Mouse (Mus musculus) limb, embryonic 14.5 days (tissue): ENCODE measurements around the gene Mtus2. TPM values are rescaled to one million over a fixed set of nuclear protein-coding genes. Genes with fewer than 3 reads are reported as not detected.

Experiments used
- ATAC-seq: fragments of 200-750 bp; cut with Nextera tagmentation; 2 replicates; pipeline ENCODE4 v1.8.0; 2017; ENCODE audit warnings: low read depth, moderate number of reproducible peaks, moderate TSS enrichment; ENCODE audit not compliant: low FRiP score
- DNase-seq: peaks from one replicate; pipeline ENCODE4 v3.0.0-alpha.2; 2015; ENCODE audit warnings: low spot score
- H3K27ac ChIP-seq: fragments of 300-500 bp; sonication (generic); replicated peaks from 2 replicates; pipeline ENCODE4 v1.5.1; 2014; ENCODE audit warnings: low read depth, mild to moderate bottlenecking, low read length, moderate library complexity, mixed read lengths
- H3K27me3 ChIP-seq: fragments of 300-500 bp; sonication (generic); 2 replicates; pipeline ENCODE4 v1.6.1; 2014; ENCODE audit warnings: low read length, mixed read lengths; ENCODE audit not compliant: control insufficient read depth, insufficient read depth
- H3K36me3 ChIP-seq: fragments of 300-500 bp; sonication (generic); 2 replicates; pipeline ENCODE4 v1.6.1; 2014; ENCODE audit warnings: mild to moderate bottlenecking, low read length, moderate library complexity, mixed read lengths; ENCODE audit not compliant: control insufficient read depth, insufficient read depth
- H3K4me1 ChIP-seq: fragments of 300-500 bp; sonication (generic); 2 replicates; pipeline ENCODE4 v1.6.1; 2014; ENCODE audit warnings: antibody characterized with exemption, low read length, mixed read lengths; ENCODE audit not compliant: control insufficient read depth, insufficient read depth
- H3K4me2 ChIP-seq: fragments of 300-500 bp; sonication (generic); replicated peaks from 2 replicates; pipeline ENCODE4 v1.6.1; 2014; ENCODE audit warnings: low read depth, mild to moderate bottlenecking, low read length, moderate library complexity; ENCODE audit not compliant: severe bottlenecking
- H3K4me3 ChIP-seq: fragments of 300-500 bp; sonication (generic); replicated peaks from 2 replicates; pipeline ENCODE4 v1.5.1; 2014; ENCODE audit warnings: low read length
- H3K9ac ChIP-seq: fragments of 300-500 bp; sonication (generic); 2 replicates; pipeline ENCODE4 v1.6.1; 2014; ENCODE audit warnings: mild to moderate bottlenecking, low read depth, low read length, moderate library complexity; ENCODE audit not compliant: severe bottlenecking
- H3K9me3 ChIP-seq: fragments of 300-500 bp; sonication (generic); 2 replicates; pipeline ENCODE4 v1.6.1; 2016; ENCODE audit warnings: low read length; ENCODE audit not compliant: control insufficient read depth
- POLR2A ChIP-seq: fragments of 200-500 bp; IDR thresholded peaks from 2 replicates; pipeline ENCODE4 v1.8.0; 2012; ENCODE audit warnings: inconsistent platforms, mild to moderate bottlenecking, moderate library complexity, borderline replicate concordance; ENCODE audit not compliant: insufficient read depth, insufficient read length; ENCODE audit errors: extremely low read depth
- WGBS: fragments of 180-500 bp; shearing (Covaris S2); extraction: QIAGEN DNeasy Blood & Tissue Kit; methylation state at CpG from one replicate; pipeline ENCODE4 v1.1.7; 2014; 5-methylcytosine and 5-hydroxymethylcytosine counted together
- polyA plus RNA-seq, 2 experiments: library from polyadenylated mRNA; depleted of rRNA in 1 of 2; stranded (reverse) in 1 of 2; unstranded in 1 of 2; fragments of >200 nt; fragmentation: Nextera tagmentation in 1 of 2; extraction: Ambion mirVana in 1 of 2; gene quantifications; 2 replicates each; pipeline versions ENCODE4 v1.2.1 to v1.2.3; 2012 to 2014

Gene Mtus2
- polyA plus RNA-seq, 2 experiments = 3.2 to 5.5 TPM

GRCm38 (mm10) chr5:148287529-148287928, 330.4 kb downstream of the Mtus2 start:
- no peaks in the 10 kb centered on the region for H3K36me3 ChIP-seq
- TF ChIP-seq POLR2A = no peak
- H3K4me1 ChIP-seq = no peaks in the 10 kb centered on the region
- no peaks in the 10 kb centered on the region for H3K27me3 ChIP-seq
- ATAC-seq (no peak), DNase-seq (no peak)
- H3K9me3 ChIP-seq = no peaks in the 10 kb centered on the region
- 93% methylated on average over 5 of the region's 5 CpGs for WGBS
- H3K4me2 ChIP-seq = no peak overlapping the region
- H3K9ac ChIP-seq = no peak overlapping the region
- H3K27ac ChIP-seq = no peak overlapping the region
- no peak overlapping the region for H3K4me3 ChIP-seq

GRCm38 (mm10) chr5:148288804-148289203, 331.7 kb downstream of the Mtus2 start:
- TF ChIP-seq POLR2A = no peak
- no peak overlapping the region for H3K9ac ChIP-seq
- H3K9me3 ChIP-seq = no peaks in the 10 kb centered on the region
- no peak overlapping the region for H3K27ac ChIP-seq
- no peak overlapping the region for H3K4me2 ChIP-seq
- H3K36me3 ChIP-seq = no peaks in the 10 kb centered on the region
- ATAC-seq = no peak
- no peak overlapping the region for H3K4me3 ChIP-seq
- H3K4me1 ChIP-seq = no peaks in the 10 kb centered on the region
- DNase-seq = no peak
- H3K27me3 ChIP-seq = no peaks in the 10 kb centered on the region
- WGBS = 67% methylated on average over 17 of the region's 18 CpGs

GRCm38 (mm10) chr5:148289951-148290350, 332.8 kb downstream of the Mtus2 start:
- Histone ChIP-seq H3K4me2 (no peak overlapping the region), H3K27ac (no peak overlapping the region), H3K4me3 (no peak overlapping the region), H3K9ac (no peak overlapping the region), H3K9me3 (no peaks in the 10 kb centered on the region), H3K27me3 (no peaks in the 10 kb centered on the region), H3K36me3 (no peaks in the 10 kb centered on the region), H3K4me1 (no peaks in the 10 kb centered on the region)
- TF ChIP-seq POLR2A = no peak
- WGBS = 23% methylated on average over 7 of the region's 7 CpGs
- DNase-seq (no peak), ATAC-seq (no peak)

GRCm38 (mm10) chr5:148292862-148293261, 335.7 kb downstream of the Mtus2 start:
- no peaks in the 10 kb centered on the region for H3K36me3 ChIP-seq
- no peak overlapping the region for H3K4me3 ChIP-seq
- H3K4me1 ChIP-seq = no peaks in the 10 kb centered on the region
- H3K9ac ChIP-seq = no peak overlapping the region
- no peak for DNase-seq
- H3K9me3 ChIP-seq = no peaks in the 10 kb centered on the region
- WGBS = 77% methylated on average over 7 of the region's 7 CpGs
- H3K4me2 ChIP-seq = no peak overlapping the region
- H3K27me3 ChIP-seq = no peaks in the 10 kb centered on the region
- TF ChIP-seq POLR2A = no peak
- ATAC-seq = no peak
- H3K27ac ChIP-seq = no peak overlapping the region

- Histone ChIP-seq H3K4me3 (no peak overlapping the region), H3K4me2 (no peak overlapping the region)
- ATAC-seq = no peak
These were observed 336.2 kb downstream of the Mtus2 start for GRCm38 (mm10) chr5:148293346-148293745.

GRCm38 (mm10) chr5:148302968-148303367, 345.8 kb downstream of the Mtus2 start:
- H3K9ac ChIP-seq = no peak overlapping the region
- H3K9me3 ChIP-seq = no peaks in the 10 kb centered on the region
- H3K4me1 ChIP-seq = no peaks in the 10 kb centered on the region
- 82% methylated on average over 11 of the region's 11 CpGs for WGBS
- no peak overlapping the region for H3K27ac ChIP-seq
- DNase-seq = no peak
- ATAC-seq = no peak
- no peak for TF ChIP-seq POLR2A
- no peaks in the 10 kb centered on the region for H3K36me3 ChIP-seq
- H3K27me3 ChIP-seq = no peaks in the 10 kb centered on the region
- no peak overlapping the region for H3K4me3 ChIP-seq
- no peak overlapping the region for H3K4me2 ChIP-seq

More at GRCm38 (mm10) chr5:148293346-148293745, 336.2 kb downstream of the Mtus2 start:
- no peak overlapping the region for H3K9ac ChIP-seq
- no peak for DNase-seq
- no peaks in the 10 kb centered on the region for H3K36me3 ChIP-seq
- 83% methylated on average over 7 of the region's 7 CpGs for WGBS
- TF ChIP-seq POLR2A = no peak
- H3K27me3 ChIP-seq = no peaks in the 10 kb centered on the region
- no peaks in the 10 kb centered on the region for H3K4me1 ChIP-seq
- H3K27ac ChIP-seq = no peak overlapping the region
- no peaks in the 10 kb centered on the region for H3K9me3 ChIP-seq
